Mouse (Mus musculus) bone marrow, adult 2 months (tissue): ENCODE measurements around the gene Dll1.

Experiments
- CTCF ChIP-seq: fragments of 200-500 bp; IDR thresholded peaks from 2 replicates; pipeline ENCODE4 v1.5.1; 2011; ENCODE audit warnings: low read length, control low read depth; ENCODE audit not compliant: control insufficient read depth, insufficient read depth
- POLR2A ChIP-seq: fragments of 200-500 bp; IDR thresholded peaks from 2 replicates; pipeline ENCODE4 v1.6.1; 2011; ENCODE audit warnings: low read depth, mild to moderate bottlenecking, control low read depth, low read length, borderline replicate concordance; ENCODE audit not compliant: control insufficient read depth

GRCm38 (mm10) chr17:15375224-15375623 is 1.4 kb downstream of the Dll1 start:
- no peak for TF ChIP-seq CTCF
- no peak for TF ChIP-seq POLR2A
